Mouse (Mus musculus) spleen, adult 2 months (tissue): ENCODE measurements around the gene Cyp4f18.

Experiments used
- CTCF ChIP-seq: fragments of 200-500 bp; IDR thresholded peaks from 2 replicates; pipeline ENCODE4 v1.5.1; 2011; ENCODE audit warnings: mild to moderate bottlenecking, inconsistent platforms; ENCODE audit not compliant: insufficient read depth, insufficient read length, insufficient replicate concordance; ENCODE audit errors: extremely low read depth
- POLR2A ChIP-seq: fragments of 200-500 bp; IDR thresholded peaks from 2 replicates; pipeline ENCODE4 v1.6.1; 2011; ENCODE audit warnings: low read depth, low read length, inconsistent platforms

- TF ChIP-seq POLR2A (no peak), CTCF (no peak)
These were observed 44.3 kb downstream of the Cyp4f18 start for GRCm38 (mm10) chr8:71965166-71965565.
